Mouse (Mus musculus) heart, adult 10 weeks (tissue): ENCODE results near the gene Hpgd. TPM values are rescaled to one million over a fixed set of nuclear protein-coding genes. Genes with fewer than 3 reads are reported as not detected.

Experiments used
- polyA plus RNA-seq: library from polyadenylated mRNA; stranded (reverse); fragments of 350-450 nt; fragmentation: Illumina TruSeq; extraction: RNeasy Lipid Tissue Mini Kit (QIAGEN cat#74804); gene quantifications from one replicate; pipeline ENCODE4 v1.2.3, GENCODE M21; 2014; ENCODE audit warnings: low read depth, low replicate concordance

Hpgd gene
- polyA plus RNA-seq = 13.4 TPM

DNA sequence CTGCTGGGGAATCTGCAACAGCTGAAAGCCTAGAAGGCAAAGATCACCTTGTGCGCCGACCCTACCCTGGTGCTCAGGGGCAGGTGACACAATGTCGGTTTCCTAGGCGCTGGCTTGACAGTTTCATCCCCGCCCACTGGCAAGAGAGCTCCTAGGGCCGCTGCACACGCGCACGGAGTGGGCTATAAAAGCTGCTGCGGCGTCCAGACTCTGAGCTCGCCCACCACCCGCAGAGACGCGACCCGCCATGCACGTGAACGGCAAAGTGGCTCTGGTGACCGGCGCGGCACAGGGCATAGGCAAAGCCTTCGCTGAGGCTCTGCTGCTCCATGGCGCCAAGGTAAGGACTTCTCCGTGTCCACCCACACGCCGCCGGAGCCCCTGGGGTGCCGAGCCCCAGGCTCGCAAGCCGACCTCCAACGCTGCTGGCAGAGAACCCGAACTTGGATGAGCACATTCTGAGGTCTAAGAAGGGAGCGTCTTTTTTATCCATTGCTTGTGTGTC is at the start of gene Hpgd:
Gene Hpgd, plus strand, starts transcription at position 213 of the 505 bp plus-strand sequence.

